Mouse (Mus musculus): ENCODE measurements around the gene Srpk2.

- TF ChIP-seq POLR2A (IDR thresholded peaks at IDR 0.05; ENCODE audit: low read depth, low read length) (no peak), CTCF (IDR thresholded peaks at IDR 0.05; ENCODE audit: borderline replicate concordance, insufficient read depth, low read length) (no peak)
These were observed 58.2 kb downstream of the Srpk2 start for GRCm38 (mm10) chr5:23626173-23626572.

Data from embryonic fibroblast, embryonic 13.5 days (primary cell).